Mouse (Mus musculus) c-Kit-positive CD71-positive TER-119-negative erythroid progenitor cells, embryonic 14.5 days (primary cell): ENCODE measurements around the gene Eef1a1.
"Not testable (repeated sequence)": the region's sequence is repeated elsewhere in the genome, so short reads cannot be mapped to it uniquely, and the experiment has no call there.

Experiments used
- DNase-seq: peaks from one replicate; pipeline ENCODE4 v3.0.0-alpha.2; 2013; ENCODE audit warnings: low read depth

The Eef1a1 gene

DNA sequence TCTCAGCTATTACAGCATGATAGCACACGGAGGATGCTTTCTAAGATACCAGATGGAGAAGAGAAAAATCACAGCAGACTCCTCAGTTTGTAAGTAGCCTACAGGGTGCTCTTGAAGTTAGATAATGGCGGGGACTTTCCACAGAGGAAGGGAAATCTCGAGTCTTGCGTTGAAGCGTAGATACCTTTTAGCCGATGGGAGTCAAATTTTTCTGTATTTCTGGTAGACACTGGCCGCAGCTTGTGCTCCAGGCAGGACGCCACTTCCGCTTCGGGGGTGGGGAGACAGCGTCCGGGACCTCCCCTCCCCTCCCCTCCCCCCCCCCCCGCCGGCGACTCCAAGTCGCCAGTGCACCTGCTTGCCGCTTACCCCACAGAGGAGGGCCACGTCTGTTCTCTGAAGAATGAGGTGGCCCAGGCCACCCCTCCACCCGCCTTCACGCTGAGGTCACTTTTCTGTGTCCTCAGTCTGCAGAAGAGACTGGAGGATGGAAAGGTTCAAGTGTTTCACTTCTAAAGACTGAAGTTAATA is at the start of gene Eef1a1:
TSS of gene Eef1a1 (minus strand) at position 262 of the 531 bp plus-strand sequence.
- DNase-seq = no peak

GRCm38 (mm10) chr9:78538421-78538820 is 49.5 kb upstream of the Eef1a1 start:
- no peak for DNase-seq

GRCm38 (mm10) chr9:78537154-78537873 is 48.4 kb upstream of the Eef1a1 start:
- no peak for DNase-seq

- no peak for DNase-seq
Measured at GRCm38 (mm10) chr9:78534606-78535005, 45.7 kb upstream of the Eef1a1 start.

- no peak for DNase-seq
Measured at GRCm38 (mm10) chr9:78533296-78533935, 44.5 kb upstream of the Eef1a1 start.

- no peak for DNase-seq
Measured at GRCm38 (mm10) chr9:78532341-78532819, 43.4 kb upstream of the Eef1a1 start.

GRCm38 (mm10) chr9:78531816-78532215 is 42.9 kb upstream of the Eef1a1 start:
- DNase-seq = no peak

- peak; percentile 72 for DNase-seq
Measured at GRCm38 (mm10) chr9:78527767-78528381, 38.9 kb upstream of the Eef1a1 start.

DNA sequence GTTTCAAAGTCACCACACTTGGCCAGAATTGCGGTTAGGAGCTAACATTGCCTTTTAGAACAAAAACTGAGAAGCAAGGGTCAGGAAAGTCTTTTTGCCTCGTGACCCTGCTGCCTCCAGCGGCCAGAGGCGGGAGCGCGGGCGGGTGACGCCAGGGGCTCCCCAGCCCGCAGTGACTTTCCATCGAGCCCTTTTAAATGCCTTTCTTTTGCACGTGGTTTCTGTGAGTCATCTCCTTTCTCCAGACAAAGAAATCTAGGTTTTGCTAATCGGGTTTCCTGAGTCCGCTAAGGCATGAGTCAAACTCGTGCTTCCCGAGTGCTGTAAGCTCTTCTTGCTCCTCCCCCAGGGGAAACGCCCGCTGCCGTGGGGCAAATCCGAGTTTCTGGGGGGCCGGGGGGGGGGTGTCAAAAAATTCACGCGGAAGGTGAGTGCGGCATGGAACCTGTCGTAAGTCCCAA is 38.4 kb upstream of the Eef1a1 start:
- peak; percentile 70 for DNase-seq

GRCm38 (mm10) chr9:78526206-78526605 is 37.3 kb upstream of the Eef1a1 start:
- no peak for DNase-seq

- no peak for DNase-seq
Measured at GRCm38 (mm10) chr9:78525451-78526135, 36.6 kb upstream of the Eef1a1 start.

- no peak for DNase-seq
Measured at GRCm38 (mm10) chr9:78521689-78522088, 32.7 kb upstream of the Eef1a1 start.

DNA sequence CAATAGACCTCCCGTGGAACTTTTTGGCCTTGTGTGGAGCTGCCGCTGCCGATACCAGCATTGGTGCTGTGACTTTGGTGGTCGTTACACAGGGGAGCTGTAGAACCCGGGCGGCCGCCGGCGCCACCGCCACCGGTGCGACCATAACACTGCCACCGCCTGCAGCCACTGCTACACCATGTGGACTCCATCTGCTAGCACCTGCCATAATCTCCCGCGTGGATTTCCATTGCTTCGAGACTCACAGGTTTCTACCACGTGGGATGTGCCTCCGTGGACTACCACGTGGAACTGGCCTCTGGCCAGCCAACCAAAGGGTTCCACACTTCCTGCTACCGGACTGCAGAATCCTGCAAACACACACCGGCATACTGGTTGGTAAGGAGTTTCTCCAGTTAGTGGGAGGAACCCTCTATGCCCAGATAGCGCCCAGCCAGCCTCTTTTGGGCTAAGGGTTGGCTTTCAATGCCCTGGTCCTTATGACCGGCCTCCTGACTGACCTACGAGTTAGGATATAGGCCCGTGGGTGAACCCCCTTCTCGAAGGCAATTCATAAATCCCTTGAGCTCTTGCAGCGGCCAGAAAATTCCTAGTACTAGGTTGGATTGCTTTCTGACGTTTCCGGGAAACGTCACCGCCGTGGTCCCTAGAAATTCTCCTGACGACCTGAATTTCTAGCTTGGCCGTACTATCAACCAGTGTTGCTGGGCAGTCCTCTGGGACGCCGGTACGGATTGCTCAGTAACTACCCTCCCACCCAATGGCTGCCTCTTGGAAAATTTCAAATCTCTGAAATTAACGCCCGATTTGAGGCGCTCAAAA is 32.0 kb upstream of the Eef1a1 start:
- DNase-seq = no peak

DNA sequence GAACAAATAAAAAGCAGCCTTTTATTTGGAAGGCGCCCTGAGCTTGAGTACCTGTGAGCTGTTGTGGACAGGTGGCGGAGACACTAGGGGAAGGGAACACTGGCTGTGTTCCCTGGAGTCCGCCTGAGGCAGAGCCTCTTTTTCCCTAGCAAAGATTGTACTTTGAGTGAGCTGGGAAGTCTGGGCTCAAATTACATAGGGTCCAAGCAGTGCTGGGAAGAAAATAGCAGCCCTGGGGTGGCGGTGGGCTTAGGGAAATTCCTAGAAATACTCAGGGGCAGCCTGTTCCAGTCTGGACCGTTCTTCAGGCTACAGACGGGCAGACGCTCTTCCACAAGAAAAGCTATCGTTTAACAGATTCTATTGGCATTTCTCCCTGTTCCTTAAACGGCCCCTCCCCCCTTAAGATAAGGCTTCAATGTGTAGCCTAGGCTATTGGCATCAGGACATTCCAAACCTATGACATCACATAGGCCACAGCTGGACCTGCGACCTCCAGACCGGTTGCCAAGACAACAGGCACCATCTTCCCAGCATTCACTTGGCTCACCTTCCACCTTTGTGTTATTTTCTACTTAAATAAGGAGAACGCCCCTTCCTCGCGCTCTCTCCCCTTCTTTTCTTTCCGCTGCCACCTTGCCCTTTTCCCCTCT is 31.3 kb upstream of the Eef1a1 start:
- DNase-seq = no peak

DNA sequence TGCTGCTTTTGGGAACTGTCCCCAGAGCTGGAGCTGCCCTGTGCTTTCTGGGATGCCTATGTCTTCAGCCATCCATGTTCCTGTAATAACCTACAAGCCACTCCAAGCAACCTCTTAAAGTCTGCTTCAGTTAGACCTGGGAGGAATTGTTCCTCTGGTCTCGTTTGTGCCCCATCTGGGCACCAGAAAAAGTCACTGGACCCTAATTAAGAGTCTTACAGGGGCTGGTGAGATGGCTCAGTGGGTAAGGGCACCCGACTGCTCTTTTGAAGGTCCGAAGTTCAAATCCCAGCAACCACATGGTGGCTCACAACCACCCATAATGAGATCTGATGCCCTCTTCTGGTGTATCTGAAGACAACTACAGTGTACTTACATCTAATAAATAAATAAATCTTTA is 28.3 kb upstream of the Eef1a1 start:
- DNase-seq = not testable (repeated sequence)

GRCm38 (mm10) chr9:78516125-78516524 is 27.2 kb upstream of the Eef1a1 start:
- DNase-seq = peak; percentile 53

GRCm38 (mm10) chr9:78514681-78515080 is 25.7 kb upstream of the Eef1a1 start:
- no peak for DNase-seq

DNA sequence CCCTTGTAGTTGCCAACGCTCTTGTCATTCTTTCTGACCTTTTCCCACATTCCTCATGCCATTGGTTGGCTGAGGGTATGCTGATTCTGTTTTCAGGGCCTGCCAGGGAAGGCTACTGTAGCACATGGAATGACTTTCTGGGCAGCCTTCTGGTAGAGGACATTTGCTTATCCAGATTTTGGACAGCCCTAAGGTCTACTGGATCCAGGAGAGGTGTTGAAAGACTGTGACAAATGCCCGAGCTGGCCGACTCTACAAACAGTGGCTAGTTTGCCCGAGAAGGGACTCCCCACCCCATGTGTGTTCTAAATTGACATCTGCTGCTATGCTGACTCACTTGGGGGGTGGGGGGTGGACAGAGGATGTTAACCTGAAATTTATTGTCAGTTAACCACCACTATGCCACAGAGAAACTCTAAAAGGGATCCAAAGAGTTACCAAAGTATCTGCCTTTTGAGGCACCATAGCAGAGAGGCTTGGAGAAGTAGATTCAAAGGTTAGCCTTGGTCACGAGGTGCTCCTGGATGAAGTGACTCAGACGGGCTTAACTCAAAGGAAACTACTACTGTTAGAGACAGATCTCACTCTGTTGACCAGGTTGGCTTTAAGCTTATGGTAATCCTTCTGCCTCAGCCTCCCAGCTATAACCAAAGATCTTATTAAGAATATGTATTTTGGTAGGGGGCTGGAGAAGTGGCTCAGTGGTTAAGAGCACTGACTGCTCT is 25.0 kb upstream of the Eef1a1 start:
- DNase-seq = no peak

- no peak for DNase-seq
Measured at GRCm38 (mm10) chr9:78511705-78512104, 22.8 kb upstream of the Eef1a1 start.
